Mouse (Mus musculus) urinary bladder, adult 2 months (tissue): ENCODE data around the gene Ucn2. TPM values are rescaled to one million over a fixed set of nuclear protein-coding genes. Genes with fewer than 3 reads are reported as not detected.

ENCODE experiments used
- DNase-seq: peaks from one replicate; pipeline ENCODE4 v3.0.0; 2022; ENCODE audit warnings: low spot score
- polyA plus RNA-seq: library from polyadenylated mRNA; depleted of rRNA; stranded (reverse); fragments of >200 nt; gene quantifications from 2 replicates; pipeline ENCODE4 v1.2.3, GENCODE M21; 2012; rRNA removed

Ucn2 gene
- polyA plus RNA-seq, 1 experiment = 0.51 TPM

DNA sequence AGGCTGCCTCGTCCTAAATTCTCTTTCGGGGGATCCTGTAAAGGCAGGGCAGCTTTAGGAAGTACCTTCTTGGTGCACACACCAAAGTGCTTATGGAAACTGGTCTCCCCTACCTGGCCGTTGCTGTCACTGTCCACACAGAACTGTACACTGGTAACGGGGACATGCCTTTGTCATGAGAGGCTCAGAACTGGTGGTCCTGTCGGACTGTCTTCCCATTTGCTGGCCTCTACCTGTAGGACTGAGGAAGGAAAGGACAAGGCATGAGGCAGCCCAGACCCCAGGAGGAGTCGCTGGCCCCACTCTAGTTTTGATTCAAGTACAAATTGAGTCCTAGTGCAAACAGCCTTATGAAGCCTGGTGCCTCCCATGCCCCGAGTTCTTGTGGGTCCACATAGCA, 45.2 kb downstream of the Ucn2 start:
- DNase-seq = no peak

DNA sequence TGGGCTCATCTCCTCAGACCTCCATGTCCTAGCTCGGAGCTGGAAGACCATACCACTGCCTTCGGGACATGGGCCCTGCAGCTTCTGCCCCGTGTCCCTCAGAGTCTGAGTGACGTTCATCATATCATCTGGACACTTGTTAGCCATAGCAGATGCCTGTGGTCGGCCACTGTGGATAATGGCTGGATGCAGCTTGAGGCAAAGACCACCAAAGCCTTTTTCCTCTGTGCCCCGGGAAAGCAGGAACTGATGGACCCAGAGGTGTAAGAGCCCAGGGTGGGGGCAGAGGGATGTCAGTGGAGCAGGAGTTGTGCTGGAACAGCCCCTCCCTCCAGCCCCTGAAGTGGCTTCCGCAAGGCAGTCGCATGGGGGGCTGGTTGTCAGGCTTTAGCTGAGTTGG, 45.9 kb downstream of the Ucn2 start:
- no peak for DNase-seq

DNA sequence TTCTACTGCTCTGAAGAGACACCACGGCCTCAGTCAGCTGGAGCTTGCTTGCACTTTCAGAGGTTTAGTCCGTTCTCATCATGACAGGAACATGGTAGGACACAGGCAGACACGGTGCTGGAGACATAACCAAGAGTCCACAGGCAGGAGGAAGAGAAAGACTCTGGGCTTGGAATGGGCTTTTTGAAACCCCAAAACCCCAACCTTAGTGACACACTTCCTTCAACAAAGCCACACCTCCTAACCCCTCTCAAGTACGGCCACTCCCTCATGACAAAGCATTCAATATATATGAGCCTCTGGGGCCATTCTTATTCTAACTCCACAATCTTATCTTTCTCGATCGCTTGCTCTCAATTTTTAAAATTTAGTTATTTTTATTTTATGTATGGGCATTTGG, 46.6 kb downstream of the Ucn2 start:
- no peak for DNase-seq

Other genes starting within 250 kb of the Ucn2 start
- 77.3 and 97.8 TPM in 2 replicates for gene Ip6k2, start 202.2 kb upstream of the Ucn2 start, polyA plus RNA-seq
- gene Nckipsd, start 177.6 kb upstream of the Ucn2 start, polyA plus RNA-seq = 10.2 and 11.7 TPM in 2 replicates
- 0.19 and 0.23 TPM in 2 replicates for gene Celsr3, start 159.7 kb upstream of the Ucn2 start, polyA plus RNA-seq
- gene Slc26a6, start 132.7 kb upstream of the Ucn2 start, polyA plus RNA-seq = 9.7 and 9.8 TPM in 2 replicates
- not detected in 2 replicates for gene Tmem89, start 71.4 kb upstream of the Ucn2 start, polyA plus RNA-seq
- 278 and 302 TPM in 2 replicates for gene Uqcrc1, start 49.4 kb upstream of the Ucn2 start, polyA plus RNA-seq
- 3.3 and 4.7 TPM in 2 replicates for gene Col7a1, start 32.4 kb upstream of the Ucn2 start, polyA plus RNA-seq
- gene Pfkfb4, start 5.8 kb downstream of the Ucn2 start, polyA plus RNA-seq = 16.3 and 19.4 TPM in 2 replicates
- gene Shisa5, start 52.6 kb downstream of the Ucn2 start, polyA plus RNA-seq = 201 and 202 TPM in 2 replicates
- gene Trex1, start 73.7 kb downstream of the Ucn2 start, polyA plus RNA-seq = 37.3 and 41.4 TPM in 2 replicates
- gene Atrip, start 88.1 kb downstream of the Ucn2 start, polyA plus RNA-seq = 17.1 and 17.6 TPM in 2 replicates
- 10.9 and 14.0 TPM in 2 replicates for gene Ccdc51, start 96.5 kb downstream of the Ucn2 start, polyA plus RNA-seq
- gene Tma7, start 96.6 kb downstream of the Ucn2 start, polyA plus RNA-seq = 118 and 126 TPM in 2 replicates
- gene Plxnb1, start 109.4 kb downstream of the Ucn2 start, polyA plus RNA-seq = 19.9 and 26.2 TPM in 2 replicates
- not detected in 2 replicates for gene Fbxw21, start 176.0 kb downstream of the Ucn2 start, polyA plus RNA-seq
- gene Fbxw13, start 210.0 kb downstream of the Ucn2 start, polyA plus RNA-seq = not detected in 2 replicates
- gene Fbxw20, start 248.7 kb downstream of the Ucn2 start, polyA plus RNA-seq = 0.06 TPM in 1 of 2 replicates, not detected in the other